Mouse (Mus musculus) heart, embryonic 12.5 days (tissue): Measurements from ENCODE around the gene Nmrk1. TPM values are rescaled to one million over a fixed set of nuclear protein-coding genes. Genes with fewer than 3 reads are reported as not detected.

Experiments
- polyA plus RNA-seq: library from polyadenylated mRNA; unstranded; fragments of >200 nt; fragmentation: Nextera tagmentation; extraction: Ambion mirVana; gene quantifications from 2 replicates; pipeline ENCODE4 v1.2.1, GENCODE M21; 2016

Gene Nmrk1
- polyA plus RNA-seq, 1 experiment from 2014 or later = 5.7 TPM

Other genes starting within 250 kb of the Nmrk1 start
- 59.5 and 60.4 TPM in 2 replicates for gene Ostf1, start 127 bp upstream of the Nmrk1 start, polyA plus RNA-seq
- gene Carnmt1, start 38.8 kb downstream of the Nmrk1 start, polyA plus RNA-seq = 32.3 and 34.9 TPM in 2 replicates
- gene D030056L22Rik, start 81.2 kb downstream of the Nmrk1 start, polyA plus RNA-seq = 29.3 and 29.8 TPM in 2 replicates
- 0.15 and 0.17 TPM in 2 replicates for gene Trpm6, start 118.0 kb downstream of the Nmrk1 start, polyA plus RNA-seq